Mouse (Mus musculus) midbrain, embryonic 16.5 days (tissue): Measurements from ENCODE around the gene Hist1h4j. TPM values are rescaled to one million over a fixed set of nuclear protein-coding genes. Genes with fewer than 3 reads are reported as not detected.
"Not testable (repeated sequence)": the region's sequence is repeated elsewhere in the genome, so short reads cannot be mapped to it uniquely, and the experiment has no call there.

ENCODE experiments used
- ATAC-seq: fragments of 200-750 bp; cut with Nextera tagmentation; 2 replicates; pipeline ENCODE4 v1.8.0; 2017; ENCODE audit warnings: moderate TSS enrichment
- H3K27ac ChIP-seq: fragments of 300-500 bp; sonication (generic); 2 replicates; pipeline ENCODE4 v1.5.1; 2014; ENCODE audit warnings: mild to moderate bottlenecking, low read length, mixed read lengths
- H3K27me3 ChIP-seq: fragments of 300-500 bp; sonication (generic); 2 replicates; pipeline ENCODE4 v1.6.1; 2014; ENCODE audit warnings: low read depth, low read length, mixed read lengths; ENCODE audit not compliant: control insufficient read depth, insufficient read depth
- H3K36me3 ChIP-seq: fragments of 300-500 bp; sonication (generic); 2 replicates; pipeline ENCODE4 v1.6.1; 2014; ENCODE audit warnings: mild to moderate bottlenecking, low read length, moderate library complexity, mixed read lengths; ENCODE audit not compliant: control insufficient read depth, insufficient read depth
- H3K4me1 ChIP-seq: fragments of 300-500 bp; sonication (generic); 2 replicates; pipeline ENCODE4 v1.6.1; 2014; ENCODE audit warnings: mild to moderate bottlenecking, low read length, mixed read lengths; ENCODE audit not compliant: control insufficient read depth, insufficient read depth
- H3K4me2 ChIP-seq: fragments of 300-500 bp; sonication (generic); 2 replicates; pipeline ENCODE4 v1.6.1; 2014; ENCODE audit warnings: mild to moderate bottlenecking, low read length, mixed read lengths
- H3K4me3 ChIP-seq: fragments of 300-500 bp; sonication (generic); 2 replicates; pipeline ENCODE4 v1.5.1; 2014; ENCODE audit warnings: low read depth, mild to moderate bottlenecking, low read length, moderate library complexity, mixed read lengths
- H3K9ac ChIP-seq: fragments of 300-500 bp; sonication (generic); 2 replicates; pipeline ENCODE4 v1.6.1; 2014; ENCODE audit warnings: low read depth, low read length, mixed read lengths
- H3K9me3 ChIP-seq: fragments of 300-500 bp; sonication (generic); replicated peaks from 2 replicates; pipeline ENCODE4 v1.6.1; 2014; ENCODE audit warnings: mild to moderate bottlenecking, low read length, mixed read lengths; ENCODE audit not compliant: control insufficient read depth, poor library complexity, severe bottlenecking
- WGBS: fragments of 180-500 bp; shearing (Covaris S2); extraction: QIAGEN DNeasy Blood & Tissue Kit; methylation state at CpG from one replicate; pipeline ENCODE4 v1.1.7; 2014; 5-methylcytosine and 5-hydroxymethylcytosine counted together
- polyA plus RNA-seq: library from polyadenylated mRNA; unstranded; fragments of >200 nt; fragmentation: Nextera tagmentation; extraction: Ambion mirVana; gene quantifications from 2 replicates; pipeline ENCODE4 v1.2.1, GENCODE M21; 2015

The Hist1h4j gene
- polyA plus RNA-seq, 1 experiment from 2014 or later = 0.80 TPM

DNA sequence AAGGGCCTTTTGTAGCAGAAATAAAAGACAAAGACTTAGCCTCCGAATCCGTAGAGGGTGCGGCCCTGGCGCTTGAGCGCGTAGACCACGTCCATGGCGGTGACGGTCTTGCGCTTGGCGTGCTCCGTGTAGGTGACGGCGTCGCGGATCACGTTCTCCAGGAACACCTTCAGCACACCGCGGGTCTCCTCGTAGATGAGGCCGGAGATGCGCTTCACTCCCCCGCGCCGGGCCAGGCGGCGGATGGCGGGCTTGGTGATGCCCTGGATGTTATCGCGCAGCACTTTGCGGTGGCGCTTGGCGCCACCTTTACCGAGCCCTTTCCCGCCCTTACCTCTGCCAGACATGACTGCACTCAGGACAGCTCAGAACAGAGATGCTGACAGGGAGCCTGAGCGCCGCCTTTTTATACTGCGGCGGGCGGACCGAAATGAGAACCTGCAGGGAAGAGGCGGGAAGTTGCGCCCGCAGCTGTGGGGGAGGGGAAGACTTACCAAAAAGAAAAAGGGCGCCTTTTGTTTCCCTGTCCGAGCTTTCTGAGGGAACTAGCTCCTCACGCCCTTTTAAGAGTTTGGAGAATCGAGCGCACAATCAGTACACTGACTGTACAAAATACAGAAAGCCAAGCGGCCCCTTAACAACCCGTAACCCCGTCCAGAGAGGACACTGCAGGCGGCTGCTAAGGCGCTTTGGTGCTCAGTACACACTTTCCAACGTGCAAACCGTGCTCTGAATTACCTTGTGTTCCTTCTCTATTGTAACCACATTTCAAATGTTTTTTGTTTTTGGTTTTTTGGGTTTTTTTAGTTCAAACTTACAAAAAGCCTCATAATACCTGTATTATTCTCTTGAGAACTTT lies 15.5 kb downstream of the Hist1h4j start, which contains the start of gene Hist1h4k:
Gene Hist1h4k (minus strand): TSS at position 347 of the 859 bp plus-strand sequence.
- not testable (repeated sequence) for H3K36me3 ChIP-seq, H3K9me3 ChIP-seq, H3K27me3 ChIP-seq
- peaks cover 28% of the 10 kb centered on the region for H3K4me1 ChIP-seq
- ATAC-seq = peak; percentile 86
- H3K4me3 ChIP-seq = peak within 1 kb of the TSS; percentile 43
- WGBS = under 1% methylated on average over 39 of the region's 56 CpGs
- H3K9ac ChIP-seq = peak within 1 kb of the TSS; percentile 63
- peak within 1 kb of the TSS; percentile 81 for H3K4me2 ChIP-seq
- H3K27ac ChIP-seq = peak within 1 kb of the TSS; percentile 86

DNA sequence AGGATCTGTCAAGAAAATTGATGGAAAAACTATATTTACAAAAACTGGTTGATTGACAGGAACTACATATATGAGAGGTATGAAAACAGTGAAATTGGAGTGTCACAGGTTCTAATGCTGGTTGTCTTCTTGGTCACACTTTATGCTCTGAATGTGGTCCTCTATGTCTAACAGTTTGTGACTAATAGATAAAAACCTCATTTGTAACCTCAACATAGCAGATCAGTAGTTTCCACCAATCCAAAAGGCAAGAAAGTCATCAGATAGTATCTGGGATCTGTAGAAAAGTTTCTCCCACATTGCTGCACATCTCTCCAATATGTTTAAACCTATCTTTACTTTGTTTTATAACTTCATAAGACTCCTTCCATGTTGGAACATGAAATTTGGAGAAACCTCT lies 16.6 kb downstream of the Hist1h4j start:
- Histone ChIP-seq H3K27ac (no peak overlapping the region), H3K4me3 (no peak overlapping the region), H3K9ac (no peak overlapping the region), H3K27me3 (no peaks in the 10 kb centered on the region), H3K4me1 (peaks cover 28% of the 10 kb centered on the region), H3K4me2 (no peak overlapping the region), H3K36me3 (no peaks in the 10 kb centered on the region), H3K9me3 (no peaks in the 10 kb centered on the region)
- no peak for ATAC-seq

DNA sequence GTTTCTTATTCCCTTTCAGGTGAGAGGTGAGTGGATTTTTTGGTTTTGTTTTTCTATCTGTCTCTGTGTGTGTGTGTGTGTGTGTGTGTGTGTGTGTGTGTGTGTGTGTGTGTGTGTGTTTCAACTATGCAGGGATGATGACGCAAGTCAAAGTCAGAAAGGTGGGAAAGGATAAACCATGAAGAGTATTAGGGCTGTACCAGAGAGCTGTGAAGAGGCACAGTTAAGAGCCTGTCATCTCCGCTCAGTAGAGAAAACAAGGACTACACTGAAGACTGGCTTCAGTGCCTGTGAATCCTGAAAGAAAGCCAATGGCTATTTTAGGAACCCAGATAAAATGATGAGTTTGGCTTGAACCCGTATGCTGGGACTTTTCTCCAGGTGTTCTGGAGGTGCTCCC lies 17.0 kb downstream of the Hist1h4j start:
- ATAC-seq = no peak
- no peak overlapping the region for H3K9ac ChIP-seq
- H3K4me3 ChIP-seq = no peak overlapping the region
- no peaks in the 10 kb centered on the region for H3K27me3 ChIP-seq
- no peak overlapping the region for H3K4me2 ChIP-seq
- H3K36me3 ChIP-seq = no peaks in the 10 kb centered on the region
- no peaks in the 10 kb centered on the region for H3K9me3 ChIP-seq
- no peak overlapping the region for H3K27ac ChIP-seq
- 75% methylated on average over 3 of the region's 3 CpGs for WGBS
- peaks cover 28% of the 10 kb centered on the region for H3K4me1 ChIP-seq

DNA sequence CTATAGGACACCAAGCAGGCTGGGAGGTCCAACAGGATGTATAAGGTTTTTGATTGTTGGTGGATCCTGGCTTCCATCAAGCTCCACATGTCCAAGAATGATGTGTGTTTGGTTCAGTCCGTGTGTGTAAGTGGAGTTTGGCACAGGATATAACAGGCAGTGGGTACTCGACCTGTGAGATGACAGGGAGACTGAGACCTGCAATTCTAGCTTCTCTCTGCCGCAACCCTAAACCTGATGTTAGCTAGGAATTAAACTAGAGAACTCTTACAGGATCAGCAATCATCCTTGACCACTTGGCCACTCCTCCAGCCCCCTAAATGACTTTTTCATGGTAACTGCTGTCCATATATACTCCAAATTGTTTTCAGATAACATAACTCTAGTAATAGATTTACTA lies 17.5 kb downstream of the Hist1h4j start:
- no peak overlapping the region for H3K9ac ChIP-seq
- H3K27me3 ChIP-seq = no peaks in the 10 kb centered on the region
- no peak overlapping the region for H3K4me3 ChIP-seq
- H3K36me3 ChIP-seq = no peaks in the 10 kb centered on the region
- no peaks in the 10 kb centered on the region for H3K9me3 ChIP-seq
- H3K4me1 ChIP-seq = peaks cover 26% of the 10 kb centered on the region
- 41% methylated on average over 3 of the region's 3 CpGs for WGBS
- ATAC-seq = no peak
- no peak overlapping the region for H3K27ac ChIP-seq
- H3K4me2 ChIP-seq = no peak overlapping the region

DNA sequence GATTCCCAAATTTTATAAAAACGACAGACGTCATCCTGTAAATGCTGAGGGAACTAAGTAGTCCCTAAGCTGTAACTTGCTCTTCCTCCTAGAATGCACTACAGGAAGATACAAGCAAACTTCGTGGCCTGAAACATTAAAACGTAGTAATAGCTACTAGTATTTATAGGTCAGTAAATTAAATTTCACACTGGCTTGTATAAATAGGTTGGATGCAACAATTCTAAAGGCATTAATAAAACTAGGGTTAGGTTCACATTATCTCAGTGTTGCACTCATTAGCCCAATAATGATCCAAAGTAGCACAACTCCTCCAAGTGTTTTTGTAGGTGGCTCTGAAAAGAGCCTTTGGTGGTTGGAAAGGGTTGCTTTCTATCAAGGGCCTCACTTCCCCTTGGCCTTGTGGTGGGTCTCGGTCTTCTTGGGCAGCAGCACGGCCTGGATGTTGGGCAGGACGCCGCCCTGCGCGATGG lies 18.2 kb downstream of the Hist1h4j start:
- Histone ChIP-seq H3K27me3 (no peaks in the 10 kb centered on the region), H3K9ac (peak overlapping the region; percentile 66), H3K9me3 (no peaks in the 10 kb centered on the region), H3K27ac (peak overlapping the region; percentile 93), H3K4me3 (peak overlapping the region; percentile 44), H3K36me3 (no peaks in the 10 kb centered on the region), H3K4me1 (peaks cover 23% of the 10 kb centered on the region), H3K4me2 (peak overlapping the region; percentile 82)
- ATAC-seq = no peak
- 2% methylated on average over 7 of the region's 10 CpGs for WGBS

DNA sequence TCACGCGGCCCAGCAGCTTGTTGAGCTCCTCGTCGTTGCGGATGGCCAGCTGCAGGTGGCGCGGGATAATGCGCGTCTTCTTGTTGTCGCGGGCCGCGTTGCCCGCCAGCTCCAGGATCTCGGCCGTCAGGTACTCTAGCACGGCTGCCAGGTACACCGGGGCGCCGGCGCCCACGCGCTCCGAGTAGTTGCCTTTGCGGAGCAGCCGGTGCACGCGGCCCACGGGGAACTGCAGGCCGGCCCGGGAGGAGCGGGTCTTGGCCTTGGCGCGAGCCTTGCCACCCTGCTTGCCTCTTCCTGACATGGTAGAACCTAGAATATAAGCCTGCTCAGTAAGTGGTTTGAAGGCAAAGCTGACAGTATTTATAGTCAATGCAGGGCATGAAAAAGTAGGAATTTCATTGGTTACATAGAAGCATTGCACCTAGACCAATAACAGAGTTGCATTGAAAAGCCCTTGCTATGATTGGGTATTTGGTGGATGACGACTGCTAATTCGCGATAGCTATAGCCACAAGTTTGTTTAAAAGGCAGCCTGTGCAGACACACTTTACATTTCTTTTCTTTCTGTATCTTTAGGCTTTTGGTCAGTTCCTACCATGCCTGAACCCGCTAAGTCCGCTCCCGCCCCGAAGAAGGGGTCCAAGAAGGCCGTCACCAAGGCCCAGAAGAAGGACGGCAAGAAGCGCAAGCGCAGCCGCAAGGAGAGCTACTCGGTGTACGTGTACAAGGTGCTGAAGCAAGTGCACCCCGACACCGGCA lies 18.8 kb downstream of the Hist1h4j start, which contains the start of the genes Hist1h2ak and Hist1h2bn:
Gene Hist1h2ak (minus strand): TSS at position 304 of the 762 bp plus-strand sequence.
Gene Hist1h2bn (plus strand): TSS at position 600 of the 762 bp plus-strand sequence.
- H3K4me2 ChIP-seq = peak within 1 kb of the TSS; percentile 82
- H3K4me1 ChIP-seq = peaks cover 20% of the 10 kb centered on the region
- WGBS = under 1% methylated on average over 45 of the region's 50 CpGs
- H3K4me3 ChIP-seq = peak within 1 kb of the TSS; percentile 44
- H3K27ac ChIP-seq = peak within 1 kb of the TSS; percentile 93
- ATAC-seq = peak; percentile 97
- not testable (repeated sequence) for H3K9me3 ChIP-seq, H3K36me3 ChIP-seq, H3K27me3 ChIP-seq
- peak within 1 kb of the TSS; percentile 66 for H3K9ac ChIP-seq

DNA sequence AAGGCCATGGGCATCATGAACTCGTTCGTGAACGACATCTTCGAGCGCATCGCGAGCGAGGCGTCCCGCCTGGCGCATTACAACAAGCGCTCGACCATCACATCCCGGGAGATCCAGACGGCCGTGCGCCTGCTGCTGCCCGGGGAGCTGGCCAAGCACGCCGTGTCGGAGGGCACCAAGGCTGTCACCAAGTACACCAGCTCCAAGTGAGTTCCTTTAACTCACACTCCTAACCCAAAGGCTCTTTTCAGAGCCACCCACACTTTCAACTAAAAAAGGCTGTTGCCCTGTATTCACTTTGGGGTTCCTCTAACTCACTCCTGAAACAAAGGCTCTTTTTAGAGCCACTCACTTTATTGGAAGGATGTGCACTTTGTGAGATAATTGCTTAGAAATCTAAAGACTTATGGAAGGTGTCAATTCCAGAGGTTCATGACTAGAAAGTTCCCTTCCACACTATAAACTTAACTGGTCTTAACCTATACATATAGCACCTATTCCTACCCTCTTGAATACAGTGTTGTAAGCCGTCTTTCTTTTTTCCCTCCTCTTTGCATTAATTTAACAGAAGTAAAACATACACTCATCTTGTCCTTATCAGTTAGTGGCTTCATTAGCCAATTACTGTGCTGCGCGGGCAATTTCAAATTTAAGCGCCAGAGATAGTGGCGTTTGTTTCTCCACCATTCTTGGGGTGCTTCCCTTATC lies 19.6 kb downstream of the Hist1h4j start:
- peak; percentile 11; the same call in 1 of the 2 replicates for ATAC-seq
- peak overlapping the region; percentile 54 for H3K9ac ChIP-seq

DNA sequence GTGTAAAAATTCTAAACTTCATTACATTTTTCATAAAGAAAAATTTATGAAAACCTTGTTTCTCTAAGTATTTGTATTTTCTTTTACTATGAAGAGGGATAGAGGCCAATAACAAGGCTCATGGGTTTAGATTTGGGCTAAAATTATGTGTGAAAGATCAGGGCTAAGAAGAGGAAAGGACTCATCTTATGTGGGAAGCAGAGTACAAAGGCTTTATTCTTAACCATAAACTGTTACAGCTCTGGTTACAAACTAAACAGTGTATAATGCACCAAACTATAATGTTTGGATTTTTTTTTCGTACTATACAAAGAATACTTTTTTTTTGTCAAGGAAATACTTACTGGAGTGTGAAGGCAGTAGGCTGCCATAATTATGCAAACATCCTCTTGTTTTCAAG lies 20.8 kb downstream of the Hist1h4j start:
- Histone ChIP-seq H3K27ac (no peak overlapping the region), H3K4me1 (peaks cover 12% of the 10 kb centered on the region), H3K36me3 (no peaks in the 10 kb centered on the region), H3K9ac (no peak overlapping the region), H3K4me2 (no peak overlapping the region), H3K9me3 (no peaks in the 10 kb centered on the region), H3K27me3 (no peaks in the 10 kb centered on the region), H3K4me3 (no peak overlapping the region)
- WGBS = 71% methylated on average over 1 of the region's 1 CpGs
- ATAC-seq = no peak

More for the DNA sequence above, 19.6 kb downstream of the Hist1h4j start:
- not testable (repeated sequence) for H3K36me3 ChIP-seq, H3K9me3 ChIP-seq, H3K27me3 ChIP-seq
- peaks cover 14% of the 10 kb centered on the region for H3K4me1 ChIP-seq
- WGBS = under 1% methylated on average over 19 of the region's 26 CpGs
- peak overlapping the region; percentile 82 for H3K4me2 ChIP-seq
- H3K27ac ChIP-seq = peak overlapping the region; percentile 75
- peak overlapping the region; percentile 44 for H3K4me3 ChIP-seq
